Mouse (Mus musculus) MEL (cell line): Measurements from ENCODE around the gene Srebf2.

Source experiments
- CHD1 ChIP-seq: IDR thresholded peaks from 2 replicates; pipeline ENCODE4 v1.6.1; 2012; ENCODE audit warnings: low read depth, mild to moderate bottlenecking, inconsistent platforms, low read length, improper control_type of control experiment
- CHD2 ChIP-seq: IDR thresholded peaks from 2 replicates; pipeline ENCODE4 v1.6.1; 2011; ENCODE audit warnings: low read length, improper control_type of control experiment
- CTCF ChIP-seq, 3 experiments: IDR thresholded peaks in 2 of 3; conservative IDR thresholded peaks in 1 of 3; 2 replicates each; pipeline ENCODE4 v1.5.1; 2011 to 2012; ENCODE audit warnings: low read length in 3 of 3, low read depth in 2 of 3, mild to moderate bottlenecking in 2 of 3, improper control_type of control experiment in 1 of 3, inconsistent platforms in 1 of 3, mixed read lengths in 1 of 3, moderate library complexity in 1 of 3; ENCODE audit not compliant: control insufficient read depth in 1 of 3, insufficient read depth in 1 of 3, poor library complexity in 1 of 3, severe bottlenecking in 1 of 3
- ELF1 ChIP-seq: IDR thresholded peaks from 2 replicates; pipeline ENCODE4 v1.6.1; 2014; ENCODE audit warnings: low read depth, mild to moderate bottlenecking, inconsistent platforms, low read length, improper control_type of control experiment, moderate library complexity
- GATA1 ChIP-seq: IDR thresholded peaks from 2 replicates; pipeline ENCODE4 v1.6.1; 2011; ENCODE audit warnings: low read depth, low read length, improper control_type of control experiment
- HCFC1 ChIP-seq: IDR thresholded peaks from 2 replicates; pipeline ENCODE4 v1.6.1; 2012; ENCODE audit warnings: low read depth, mild to moderate bottlenecking, inconsistent platforms, low read length, improper control_type of control experiment, moderate library complexity
- MAX ChIP-seq: IDR thresholded peaks from 2 replicates; pipeline ENCODE4 v1.6.1; 2011; ENCODE audit warnings: low read length, improper control_type of control experiment
- POLR2A ChIP-seq, 2 experiments: IDR thresholded peaks; 2 replicates each; pipeline ENCODE4 v1.6.1; 2011 to 2012; ENCODE audit warnings: low read length in 2 of 2, mild to moderate bottlenecking in 2 of 2, control low read depth in 1 of 2, improper control_type of control experiment in 1 of 2, low read depth in 1 of 2, moderate library complexity in 1 of 2; ENCODE audit not compliant: control insufficient read depth in 1 of 2, insufficient read depth in 1 of 2, poor library complexity in 1 of 2
- POLR2AphosphoS2 ChIP-seq: IDR thresholded peaks from 2 replicates; pipeline ENCODE4 v1.6.1; 2011; ENCODE audit warnings: low read length, improper control_type of control experiment
- POLR2AphosphoS5 ChIP-seq: IDR thresholded peaks from 2 replicates; pipeline ENCODE4 v1.6.1; 2012; ENCODE audit warnings: low read depth, borderline replicate concordance, mild to moderate bottlenecking, inconsistent platforms, low read length, moderate library complexity, mixed read lengths
- TCF12 ChIP-seq: IDR thresholded peaks from 2 replicates; pipeline ENCODE4 v1.6.1; 2014; ENCODE audit warnings: low read depth, mild to moderate bottlenecking, inconsistent platforms, low read length, improper control_type of control experiment, moderate library complexity
- ZC3H11A ChIP-seq: IDR thresholded peaks from 2 replicates; pipeline ENCODE4 v1.6.1; 2012; ENCODE audit warnings: low read depth, mild to moderate bottlenecking, inconsistent platforms, low read length, improper control_type of control experiment
- ZMIZ1 ChIP-seq: IDR thresholded peaks from 2 replicates; pipeline ENCODE4 v1.6.1; 2012; ENCODE audit warnings: low read depth, mild to moderate bottlenecking, inconsistent platforms, low read length, improper control_type of control experiment, moderate library complexity

DNA sequence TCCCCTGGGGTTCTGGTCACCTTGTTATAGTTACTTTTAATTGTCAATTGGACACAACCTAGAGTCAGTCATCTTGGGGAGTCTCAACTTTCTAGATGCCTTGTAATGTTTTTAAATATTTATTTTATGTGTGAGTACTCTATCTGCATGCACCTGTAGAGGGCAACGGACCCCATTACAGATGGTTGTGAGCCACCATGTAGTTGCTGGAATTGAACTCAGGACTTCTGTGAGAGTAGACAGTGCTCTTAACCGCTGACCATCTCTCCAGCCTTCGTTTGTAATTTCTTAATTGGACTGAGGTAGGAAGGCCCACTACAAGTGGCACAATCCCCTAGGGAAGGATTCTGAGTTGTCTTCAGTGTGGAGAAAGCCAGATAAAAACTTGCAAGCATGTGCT lies 96.3 kb downstream of the Srebf2 start:
- TF ChIP-seq CTCF (IDR thresholded peaks at IDR 0.05 in 2 of 3, conservative IDR thresholded peaks at IDR 0.05 in 1 of 3; ENCODE audit: control insufficient read depth in 1 of 3, insufficient read depth in 1 of 3, low read depth in 2 of 3, low read length in 3 of 3, poor library complexity in 1 of 3, severe bottlenecking in 1 of 3) (peak in 1 of 3 experiments; percentile 12; a peak in 1 of 6 replicates), HCFC1 (no peak), ZC3H11A (no peak), CHD2 (no peak), CHD1 (no peak), TCF12 (no peak), POLR2A (IDR thresholded peaks at IDR 0.05; ENCODE audit: control insufficient read depth in 1 of 2, insufficient read depth in 1 of 2, low read depth in 1 of 2, low read length in 2 of 2, poor library complexity in 1 of 2) (no peak), MAX (no peak), POLR2AphosphoS5 (no peak), ELF1 (no peak), ZMIZ1 (no peak), GATA1 (no peak), POLR2AphosphoS2 (no peak)
